Mouse (Mus musculus) olfactory bulb, adult 2 months (tissue): ENCODE results near the gene Rundc3a. TPM values are rescaled to one million over a fixed set of nuclear protein-coding genes. Genes with fewer than 3 reads are reported as not detected.

Source experiments
- H3K27ac ChIP-seq: fragments of 200-500 bp; 2 replicates; pipeline ENCODE4 v1.5.1; 2012; ENCODE audit warnings: low read depth, low read length; ENCODE audit not compliant: insufficient read depth
- H3K4me1 ChIP-seq: fragments of 200-500 bp; 2 replicates; pipeline ENCODE4 v1.6.1; 2012; ENCODE audit warnings: low read length; ENCODE audit not compliant: control insufficient read depth, insufficient read depth
- H3K4me3 ChIP-seq: fragments of 200-500 bp; 2 replicates; pipeline ENCODE4 v1.5.1; 2012; ENCODE audit warnings: mild to moderate bottlenecking, low read depth, low read length, moderate library complexity; ENCODE audit not compliant: insufficient read depth
- CTCF ChIP-seq: fragments of 200-500 bp; IDR thresholded peaks from 2 replicates; pipeline ENCODE4 v1.5.1; 2012; ENCODE audit warnings: low read depth, mild to moderate bottlenecking, low read length, moderate library complexity; ENCODE audit not compliant: insufficient read depth
- POLR2A ChIP-seq: fragments of 200-500 bp; IDR thresholded peaks from 2 replicates; pipeline ENCODE4 v1.6.1; 2012; ENCODE audit warnings: mild to moderate bottlenecking, low read depth, low read length, moderate library complexity; ENCODE audit not compliant: insufficient read depth
- WGBS: fragments of 180-500 bp; shearing (Covaris S2); methylation state at CpG from one replicate; pipeline ENCODE4 v1.1.7; 2018; 5-methylcytosine and 5-hydroxymethylcytosine counted together
- polyA plus RNA-seq: library from polyadenylated mRNA; stranded (reverse); fragments of >200 nt; gene quantifications from 2 replicates; pipeline ENCODE4 v1.2.4, GENCODE M21; 2012; ENCODE audit warnings: low replicate concordance; ENCODE audit not compliant: missing spikeins, insufficient read depth, insufficient read length

The Rundc3a gene
- polyA plus RNA-seq, 1 experiment, result not detected

DNA sequence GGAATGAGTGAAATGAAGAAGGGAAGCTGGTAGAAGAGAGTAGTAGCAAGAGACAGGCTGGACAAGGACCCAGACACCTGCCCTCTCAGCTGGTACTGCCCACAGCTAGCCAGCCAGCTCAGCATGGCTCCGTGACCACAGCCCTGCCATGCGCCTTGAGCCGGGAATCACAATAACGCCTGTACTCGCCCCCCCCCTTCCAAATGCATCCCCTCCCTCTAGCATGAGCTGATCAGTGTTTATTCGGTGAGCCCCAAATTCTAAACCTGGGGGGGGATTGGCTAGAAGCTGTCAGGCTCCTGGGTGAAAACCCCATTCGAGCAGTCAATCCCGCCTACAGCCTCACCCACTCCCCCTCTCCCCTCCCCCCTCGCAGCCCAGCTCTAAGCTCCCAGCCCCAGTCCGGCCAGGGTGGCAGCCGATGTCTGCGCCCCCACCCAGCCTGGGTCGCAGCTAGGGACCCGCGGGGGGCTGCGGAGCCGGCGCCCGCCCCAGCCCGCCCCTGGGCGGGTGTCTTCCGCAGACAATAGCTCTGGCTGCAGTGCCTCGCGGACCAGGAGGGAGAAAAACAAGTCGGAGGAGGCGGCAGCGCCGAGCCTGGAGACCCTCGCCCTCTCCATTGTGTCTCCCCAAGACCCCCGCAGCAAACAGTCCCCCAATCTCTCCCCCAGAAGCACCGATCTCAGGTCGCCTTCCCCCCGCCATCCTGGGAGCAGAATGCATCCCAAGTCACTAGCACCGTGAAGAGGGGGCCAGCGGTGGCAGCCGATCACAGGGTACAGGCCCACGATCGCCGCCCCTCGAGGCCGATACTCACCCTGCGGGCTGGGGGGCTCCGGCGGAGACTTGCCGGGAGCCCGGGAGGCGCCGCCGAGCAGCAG lies 53.6 kb downstream of the Rundc3a start:
- H3K4me1 ChIP-seq, result peaks cover 43% of the 10 kb centered on the region
- peak overlapping the region; percentile 89 for H3K27ac ChIP-seq
- no peak for TF ChIP-seq CTCF
- 0 out of 2 replicates have a peak, but pooled peaks have one; percentile 16 for TF ChIP-seq POLR2A
- WGBS, result under 1% methylated on average over 49 of the region's 49 CpGs
- H3K4me3 ChIP-seq, result peak overlapping the region; percentile 94

DNA sequence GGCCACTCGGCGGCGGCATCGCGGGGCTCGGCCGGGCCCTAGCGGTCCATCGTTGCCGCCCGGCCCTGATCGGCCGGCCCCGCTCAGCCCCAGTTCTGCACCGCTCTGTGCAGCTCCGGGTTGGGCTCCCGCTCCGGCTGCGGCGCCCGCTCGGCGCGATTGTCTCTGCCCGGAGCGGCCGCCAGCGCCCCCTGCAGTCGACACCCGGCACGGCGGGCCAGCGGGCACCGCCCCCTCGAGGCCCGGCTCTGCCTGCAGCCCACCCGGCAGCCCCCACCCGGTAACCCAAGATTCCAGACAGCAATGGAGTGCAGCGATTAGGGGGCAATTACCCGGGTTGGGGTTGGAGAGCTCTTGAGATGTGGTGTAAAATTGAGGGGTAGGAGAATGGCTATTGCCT lies 54.3 kb downstream of the Rundc3a start, which contains the start of gene Fam171a2:
Gene Fam171a2 (minus strand): TSS at position 186 of the 400 bp plus-strand sequence.
- WGBS, result under 1% methylated on average over 37 of the region's 40 CpGs
- Histone ChIP-seq H3K4me1 (peaks cover 43% of the 10 kb centered on the region), H3K4me3 (peak within 1 kb of the TSS; percentile 94), H3K27ac (peak within 1 kb of the TSS; percentile 89)
- TF ChIP-seq CTCF (peak; percentile 96), POLR2A (peak; percentile 86)

DNA sequence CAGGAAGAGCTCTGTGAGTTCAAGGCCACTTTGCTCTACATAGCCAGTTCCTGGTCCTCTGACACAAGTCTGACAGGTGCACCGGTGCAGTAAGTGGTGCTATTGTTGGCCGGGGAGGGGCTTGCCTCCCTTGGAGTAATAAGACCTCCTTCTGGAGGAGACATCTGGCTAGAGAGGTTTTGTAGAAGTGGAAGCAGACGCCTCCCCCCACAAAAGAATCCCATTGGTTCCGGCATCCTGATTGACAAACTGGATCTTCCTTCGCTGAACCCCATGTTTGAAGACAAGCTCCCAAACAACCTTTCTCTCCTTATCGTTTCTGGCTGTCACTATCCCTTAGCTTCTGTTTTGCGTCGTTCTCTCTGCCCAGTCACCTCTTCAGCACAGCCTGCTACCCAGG lies 55.1 kb downstream of the Rundc3a start:
- Histone ChIP-seq H3K4me3 (no peak overlapping the region), H3K4me1 (peaks cover 43% of the 10 kb centered on the region), H3K27ac (no peak overlapping the region)
- WGBS, result 11% methylated on average over 8 of the region's 8 CpGs
- TF ChIP-seq CTCF (no peak), POLR2A (no peak)

- TF ChIP-seq POLR2A, result no peak
- no peak for TF ChIP-seq CTCF
- Histone ChIP-seq H3K27ac (no peak overlapping the region), H3K4me3 (no peak overlapping the region), H3K4me1 (peaks cover 36% of the 10 kb centered on the region)
- WGBS, result 62% methylated on average over 17 of the region's 17 CpGs
These were observed 56.1 kb downstream of the Rundc3a start for GRCm38 (mm10) chr11:102449043-102450008.

Other genes with a start within 250 kb of the Rundc3a start
- not detected in 2 replicates for gene Nags, start 247.9 kb upstream of the Rundc3a start, polyA plus RNA-seq
- not detected in 2 replicates for gene Tmem101, start 237.0 kb upstream of the Rundc3a start, polyA plus RNA-seq
- not detected in 2 replicates for gene Lsm12, start 208.1 kb upstream of the Rundc3a start, polyA plus RNA-seq
- gene G6pc3, start 203.8 kb upstream of the Rundc3a start, polyA plus RNA-seq, result not detected in 2 replicates
- 223 TPM in 1 of 2 replicates, not detected in the other for gene Hdac5, start 163.2 kb upstream of the Rundc3a start, polyA plus RNA-seq
- gene BC030867, start 144.5 kb upstream of the Rundc3a start, polyA plus RNA-seq, result not detected in 2 replicates
- gene Asb16, start 124.7 kb upstream of the Rundc3a start, polyA plus RNA-seq, result not detected in 2 replicates
- 472 TPM in 1 of 2 replicates, not detected in the other for gene Tmub2, start 108.5 kb upstream of the Rundc3a start, polyA plus RNA-seq
- gene Atxn7l3, start 96.8 kb upstream of the Rundc3a start, polyA plus RNA-seq, result not detected in 2 replicates
- 213 TPM in 1 of 2 replicates, not detected in the other for gene Ubtf, start 73.7 kb upstream of the Rundc3a start, polyA plus RNA-seq
- gene Slc4a1, start 27.2 kb upstream of the Rundc3a start, polyA plus RNA-seq, result not detected in 2 replicates
- not detected in 2 replicates for gene Slc25a39, start 14.5 kb downstream of the Rundc3a start, polyA plus RNA-seq
- gene Grn, start 36.9 kb downstream of the Rundc3a start, polyA plus RNA-seq, result not detected in 2 replicates
- gene Fam171a2, start 54.3 kb downstream of the Rundc3a start, polyA plus RNA-seq, result not detected in 2 replicates
- not detected in 2 replicates for gene Itga2b, start 76.7 kb downstream of the Rundc3a start, polyA plus RNA-seq
- 94.4 and 138 TPM in 2 replicates for gene Gpatch8, start 163.0 kb downstream of the Rundc3a start, polyA plus RNA-seq
- not detected in 2 replicates for gene Gm11627, start 186.1 kb downstream of the Rundc3a start, polyA plus RNA-seq
- not detected in 2 replicates for gene Fzd2, start 211.0 kb downstream of the Rundc3a start, polyA plus RNA-seq